Mouse (Mus musculus): ENCODE results near the gene Gm26992.

GRCm38 (mm10) chrX:103414167-103414566, 7.6 kb upstream of the Gm26992 start, which contains the start of gene Tsx:
- TF ChIP-seq POLR2A (IDR thresholded peaks at IDR 0.05; ENCODE audit: insufficient read length, low read depth) (no peak), MYOD1 (IDR thresholded peaks at IDR 0.05; ENCODE audit: control insufficient read depth in 1 of 3, insufficient read length in 2 of 3, low read depth in 2 of 3) (no peak), MAX (IDR thresholded peaks at IDR 0.05; ENCODE audit: low read depth) (no peak), POLR2AphosphoS2 (IDR thresholded peaks at IDR 0.05; ENCODE audit: insufficient read length, low read depth) (no peak)
